Mouse (Mus musculus) ES-E14 (cell line): ENCODE results near the gene Adamts10. TPM values are rescaled to one million over a fixed set of nuclear protein-coding genes. Genes with fewer than 3 reads are reported as not detected.

ENCODE experiments used
- DNase-seq: peaks from one replicate; pipeline ENCODE4 v3.0.0-alpha.2; 2013; ENCODE audit warnings: low read depth, low spot score
- H3K27ac ChIP-seq: 2 replicates; pipeline ENCODE4 v1.5.1; 2012; ENCODE audit warnings: low read depth, mild to moderate bottlenecking, low read length, moderate library complexity, mixed read lengths; ENCODE audit not compliant: poor library complexity, insufficient read depth, severe bottlenecking
- H3K36me3 ChIP-seq: 2 replicates; pipeline ENCODE4 v1.6.1; 2012; ENCODE audit warnings: mild to moderate bottlenecking, low read length, moderate library complexity, mixed read lengths; ENCODE audit not compliant: control insufficient read depth, poor library complexity, insufficient read depth, severe bottlenecking
- H3K4me1 ChIP-seq, 2 experiments: fragments of 150-350 bp in 1 of 2; sonication (generic) in 1 of 2; 2 replicates each; pipeline ENCODE4 v1.6.1; 2012; ENCODE audit warnings: low read length in 2 of 2, mild to moderate bottlenecking in 1 of 2, mixed read lengths in 1 of 2; ENCODE audit not compliant: control insufficient read depth in 2 of 2, insufficient read depth in 2 of 2, poor library complexity in 1 of 2
- H3K4me3 ChIP-seq, 2 experiments: fragments of 150-350 bp in 1 of 2; sonication (generic) in 1 of 2; 2 replicates each; pipeline ENCODE4 v1.5.1; 2012; ENCODE audit warnings: low read length in 2 of 2, low read depth in 1 of 2, mild to moderate bottlenecking in 1 of 2, mixed read lengths in 1 of 2; ENCODE audit not compliant: insufficient read depth in 1 of 2, poor library complexity in 1 of 2, severe bottlenecking in 1 of 2
- H3K9ac ChIP-seq: 2 replicates; pipeline ENCODE4 v1.6.1; 2012; ENCODE audit warnings: low read depth, mild to moderate bottlenecking, low read length, mixed read lengths; ENCODE audit not compliant: poor library complexity, insufficient read depth, severe bottlenecking
- H3K9me3 ChIP-seq: fragments of 150-350 bp; sonication (generic); 2 replicates; pipeline ENCODE4 v1.6.1; 2012; ENCODE audit warnings: low read depth, mild to moderate bottlenecking, low read length; ENCODE audit not compliant: control insufficient read depth, insufficient read depth
- CHD2 ChIP-seq: IDR thresholded peaks from 2 replicates; pipeline ENCODE4 v1.6.1; 2014; ENCODE audit warnings: mild to moderate bottlenecking, low read depth, low read length, inconsistent platforms
- HCFC1 ChIP-seq: IDR thresholded peaks from 2 replicates; pipeline ENCODE4 v1.6.1; 2012; ENCODE audit warnings: low read length, inconsistent platforms, borderline replicate concordance; ENCODE audit not compliant: insufficient read depth
- MAFK ChIP-seq: IDR thresholded peaks from 2 replicates; pipeline ENCODE4 v1.6.1; 2014; ENCODE audit warnings: mild to moderate bottlenecking, low read depth, low read length, inconsistent platforms; ENCODE audit not compliant: insufficient read depth
- ZC3H11A ChIP-seq: IDR thresholded peaks from 2 replicates; pipeline ENCODE4 v1.6.1; 2012; ENCODE audit warnings: low read depth, mild to moderate bottlenecking, inconsistent platforms, low read length, borderline replicate concordance
- ZNF384 ChIP-seq: IDR thresholded peaks from 2 replicates; pipeline ENCODE4 v1.6.1; 2012; ENCODE audit warnings: low read depth, low read length, inconsistent platforms
- in situ Hi-C, 2 experiments: fragments of 600-800 bp; cut with MboI; formaldehyde crosslinking; loops; one replicate each; pipeline ENCODE4 v1.15.1; 2025; ENCODE audit warnings: low sequenced_read_pairs in 2 of 2, inconsistent platforms in 1 of 2; ENCODE audit not compliant: unreplicated experiment in 2 of 2
- total RNA-seq: library from RNA; depleted of rRNA; stranded (reverse); fragments of 300-350 nt; gene quantifications from 2 replicates; pipeline ENCODE4 v1.2.3, GENCODE M21; 2012

Adamts10 gene
- total RNA-seq, 1 experiment, result 17.5 TPM

- H3K9me3 ChIP-seq, result no peaks in the 10 kb centered on the region
- no peak for DNase-seq
- H3K27ac ChIP-seq, result no peak overlapping the region
- no peaks in the 10 kb centered on the region for H3K4me1 ChIP-seq
- H3K9ac ChIP-seq, result no peak overlapping the region
- no peaks in the 10 kb centered on the region for H3K36me3 ChIP-seq
- in situ Hi-C loops, result no loop called here
- no peak overlapping the region for H3K4me3 ChIP-seq
- no peak for TF ChIP-seq HCFC1
- TF ChIP-seq MAFK, result no peak
- TF ChIP-seq CHD2, result no peak
- TF ChIP-seq ZC3H11A, result no peak
- no peak for TF ChIP-seq ZNF384
Observed at GRCm38 (mm10) chr17:33566182-33566581, 42.2 kb downstream of the Adamts10 start.

GRCm38 (mm10) chr17:33584061-33584460, 60.1 kb downstream of the Adamts10 start:
- no peak for TF ChIP-seq ZNF384
- no peak for TF ChIP-seq CHD2
- no peak for TF ChIP-seq HCFC1
- TF ChIP-seq MAFK, result no peak
- no peak for TF ChIP-seq ZC3H11A
- H3K9me3 ChIP-seq, result no peaks in the 10 kb centered on the region
- in situ Hi-C loops, result no loop called here
- H3K4me3 ChIP-seq, result no peak overlapping the region
- H3K27ac ChIP-seq, result no peak overlapping the region
- no peak for DNase-seq
- peaks cover 0 to 11% of the 10 kb centered on the region in 2 experiments; a peak in 3 of 4 replicates for H3K4me1 ChIP-seq
- no peaks in the 10 kb centered on the region for H3K36me3 ChIP-seq
- H3K9ac ChIP-seq, result no peak overlapping the region

GRCm38 (mm10) chr17:33586011-33586410, 62.0 kb downstream of the Adamts10 start:
- peak overlapping the region; percentile 48 for H3K9ac ChIP-seq
- in situ Hi-C loops, result no loop called here
- peak overlapping the region; percentile 38 to 64 for H3K4me3 ChIP-seq
- TF ChIP-seq HCFC1 (no peak), ZC3H11A (no peak), CHD2 (no peak), ZNF384 (no peak), MAFK (no peak)
- no peaks in the 10 kb centered on the region for H3K9me3 ChIP-seq
- no peaks in the 10 kb centered on the region for H3K36me3 ChIP-seq
- no peak overlapping the region for H3K27ac ChIP-seq
- DNase-seq, result no peak
- H3K4me1 ChIP-seq, result peaks cover 0 to 11% of the 10 kb centered on the region in 2 experiments; a peak in 3 of 4 replicates

DNA sequence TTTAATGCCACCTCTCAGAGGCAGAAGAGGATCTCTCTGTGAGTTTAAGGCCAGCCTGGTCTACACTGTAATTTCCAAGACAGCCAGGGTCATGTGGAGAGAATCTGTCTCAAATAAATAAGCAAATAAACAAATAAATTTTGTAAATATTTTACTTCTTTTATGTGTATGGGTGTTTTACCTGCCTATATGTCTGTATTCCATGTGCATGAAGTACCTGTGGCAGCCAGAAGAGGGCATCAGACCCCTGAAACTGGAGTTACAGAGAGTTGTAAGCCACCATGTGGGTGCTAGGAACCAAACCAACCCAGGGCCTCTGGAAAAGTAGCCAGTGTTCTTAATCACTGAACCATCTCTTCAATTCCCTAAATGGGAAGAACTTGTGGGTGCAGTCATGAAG, 73.3 kb downstream of the Adamts10 start:
- Histone ChIP-seq H3K4me3 (no peak overlapping the region), H3K36me3 (no peaks in the 10 kb centered on the region), H3K9ac (no peak overlapping the region), H3K9me3 (no peaks in the 10 kb centered on the region), H3K27ac (no peak overlapping the region), H3K4me1 (peaks cover 5 to 15% of the 10 kb centered on the region in 2 experiments)
- DNase-seq, result no peak
- in situ Hi-C loops, result no loop called here
- TF ChIP-seq MAFK (no peak), ZC3H11A (peak; percentile 64; the same call in 1 of the 2 replicates), HCFC1 (no peak), CHD2 (no peak), ZNF384 (0 out of 2 replicates have a peak, but pooled peaks have one; percentile 23)

- Histone ChIP-seq H3K4me3 (peak overlapping the region; percentile 17 to 50; a peak in 3 of 4 replicates), H3K9ac (peak overlapping the region; percentile 59)
Observed at GRCm38 (mm10) chr17:33598506-33598905, 74.5 kb downstream of the Adamts10 start.

More at GRCm38 (mm10) chr17:33598506-33598905, 74.5 kb downstream of the Adamts10 start:
- Histone ChIP-seq H3K27ac (peak overlapping the region; percentile 59), H3K9me3 (no peaks in the 10 kb centered on the region), H3K4me1 (peaks cover 5 to 15% of the 10 kb centered on the region in 2 experiments), H3K36me3 (no peaks in the 10 kb centered on the region)
- in situ Hi-C loops, result no loop called here
- no peak for DNase-seq
- no peak for TF ChIP-seq CHD2
- no peak for TF ChIP-seq ZC3H11A
- no peak for TF ChIP-seq HCFC1
- TF ChIP-seq MAFK, result no peak
- TF ChIP-seq ZNF384, result no peak
